Mouse (Mus musculus): ENCODE data around the gene Gmppa. TPM values are rescaled to one million over a fixed set of nuclear protein-coding genes. Genes with fewer than 3 reads are reported as not detected.

The Gmppa gene
- polyA plus RNA-seq, 1 experiment from 2014 or later: 121 TPM

DNA sequence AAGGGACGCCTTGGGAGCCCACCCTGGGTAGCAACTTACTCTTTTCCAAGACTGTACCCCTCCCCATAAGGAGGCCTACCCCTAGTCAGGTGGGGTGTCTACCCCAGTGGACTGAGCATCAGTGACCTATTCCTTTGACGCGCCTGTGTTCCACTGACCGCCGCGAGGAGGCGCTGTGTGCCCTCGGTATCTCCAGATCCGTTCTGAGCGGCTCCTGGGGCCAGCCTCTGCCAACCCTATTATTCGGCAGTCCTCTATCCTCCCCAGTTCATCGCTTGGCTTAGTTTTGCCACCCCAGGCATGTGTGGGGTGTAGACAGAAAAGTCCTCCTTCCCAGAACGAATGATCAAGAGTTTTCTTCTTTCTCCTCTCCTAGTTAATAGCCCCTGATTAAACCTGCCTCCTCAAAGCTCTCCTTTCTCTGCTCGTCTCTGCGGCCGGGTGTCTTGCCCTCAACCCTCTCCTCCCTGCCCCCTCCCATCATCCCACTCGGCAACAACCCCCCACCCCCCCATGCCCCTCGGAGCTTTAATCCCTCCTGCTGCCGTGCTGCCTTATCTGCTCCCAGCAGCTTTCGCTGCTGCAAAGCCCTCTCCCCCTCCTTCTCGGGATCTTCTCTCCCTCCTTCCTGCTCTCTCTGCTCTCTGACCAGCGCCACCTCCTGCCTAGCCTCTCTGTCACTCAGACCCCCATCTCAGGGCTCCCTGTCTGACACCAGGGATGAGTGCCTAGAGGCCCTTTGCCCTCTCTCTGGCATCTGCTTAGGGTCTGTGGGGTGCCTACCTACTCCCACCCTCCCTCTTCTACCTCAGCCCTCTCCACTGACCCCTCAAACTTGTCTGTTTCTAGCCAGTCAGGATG lies 10.3 kb downstream of the Gmppa start:
- H3K9me3 ChIP-seq (ENCODE audit: control insufficient read depth): no peaks in the 10 kb centered on the region
- peak; percentile 93 for TF ChIP-seq CTCF (IDR thresholded peaks at IDR 0.05; ENCODE audit: low read depth)
- peak; percentile 45; the same call in 1 of the 2 replicates for ATAC-seq
- no peak overlapping the region for H3K9ac ChIP-seq (ENCODE audit: low read depth, low read length)
- peaks cover 26% of the 10 kb centered on the region; the same call in 1 of the 2 replicates for H3K36me3 ChIP-seq (ENCODE audit: control insufficient read depth, insufficient read depth)
- WGBS: 1% methylated on average over 22 of the region's 22 CpGs
- H3K27me3 ChIP-seq (replicated peaks; ENCODE audit: control insufficient read depth, insufficient read depth, low read length): peaks cover 51% of the 10 kb centered on the region
- H3K4me2 ChIP-seq (replicated peaks; ENCODE audit: low read depth): peak overlapping the region; percentile 51
- H3K4me3 ChIP-seq (ENCODE audit: low read depth, low read length): no peak overlapping the region
- H3K4me1 ChIP-seq (replicated peaks; ENCODE audit: control insufficient read depth, insufficient read depth, low read length): peaks cover 9% of the 10 kb centered on the region
- H3K27ac ChIP-seq (ENCODE audit: low read depth, low read length): no peak overlapping the region

DNA sequence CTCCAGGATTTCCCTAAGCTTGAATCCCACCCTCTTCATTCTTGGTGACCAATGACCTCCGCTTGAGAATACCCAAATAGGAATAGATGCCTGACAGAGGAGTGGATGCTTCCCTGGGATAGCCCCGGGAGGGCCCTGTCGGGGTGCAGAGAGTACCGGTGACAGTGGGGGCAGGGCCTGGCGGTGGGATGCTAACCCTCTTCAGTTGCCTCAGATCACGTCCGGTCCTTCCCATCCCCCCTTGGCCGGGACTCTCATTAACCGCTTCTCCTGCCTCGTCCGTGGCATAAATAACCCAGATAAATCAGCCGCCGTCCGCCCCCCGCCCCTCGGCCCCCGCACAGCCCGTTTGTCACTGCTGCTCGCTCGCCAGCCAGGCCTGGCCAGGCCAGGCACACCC lies 10.9 kb downstream of the Gmppa start:
- H3K4me3 ChIP-seq (ENCODE audit: low read depth, low read length): no peak overlapping the region

DNA sequence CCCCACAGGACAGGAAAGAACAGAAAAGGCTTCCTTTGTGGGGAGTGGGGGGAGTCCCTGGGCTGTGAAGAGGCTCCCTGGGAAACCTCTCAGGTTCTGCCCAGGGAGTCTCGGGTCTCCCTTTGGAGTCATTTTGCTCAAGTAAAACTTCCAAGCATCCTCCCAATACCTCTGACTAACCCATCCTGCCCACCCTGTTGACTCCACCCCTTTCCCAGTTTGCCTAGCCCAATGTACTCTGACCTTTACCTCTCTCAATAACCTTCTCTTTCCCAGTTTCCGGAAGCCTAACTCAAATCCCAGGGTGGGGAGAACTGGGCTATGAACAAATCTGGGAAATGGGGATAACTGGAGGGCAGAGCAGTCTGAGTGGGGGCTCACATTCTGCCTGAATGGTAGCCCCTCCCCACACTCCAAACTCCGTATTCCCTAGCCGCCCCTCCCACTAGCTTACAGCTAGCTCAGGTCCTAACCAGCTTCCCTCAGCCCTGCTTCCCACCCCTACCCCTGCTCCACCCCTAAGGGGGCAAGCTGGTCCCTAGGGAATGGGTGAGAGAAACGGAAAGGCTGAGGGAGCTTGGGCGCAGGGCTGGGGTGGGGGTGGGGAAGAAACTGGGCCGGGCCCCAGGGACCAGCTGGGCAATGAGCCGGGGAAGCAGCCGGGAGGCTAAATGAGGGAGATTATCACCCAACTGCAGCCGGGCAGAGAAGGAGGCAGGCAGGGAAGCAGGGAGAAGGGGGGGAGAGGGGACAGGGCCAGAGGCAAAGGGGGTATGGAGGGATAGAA lies 11.7 kb downstream of the Gmppa start:
- H3K9me3 ChIP-seq (ENCODE audit: control insufficient read depth): no peaks in the 10 kb centered on the region
- H3K4me2 ChIP-seq (replicated peaks; ENCODE audit: low read depth): peak overlapping the region; percentile 51
- no peak overlapping the region for H3K4me3 ChIP-seq (ENCODE audit: low read depth, low read length)
- no peak for TF ChIP-seq CTCF (IDR thresholded peaks at IDR 0.05; ENCODE audit: low read depth)
- no peak overlapping the region for H3K9ac ChIP-seq (ENCODE audit: low read depth, low read length)
- H3K4me1 ChIP-seq (replicated peaks; ENCODE audit: control insufficient read depth, insufficient read depth, low read length): peaks cover 9% of the 10 kb centered on the region
- H3K36me3 ChIP-seq (ENCODE audit: control insufficient read depth, insufficient read depth): peaks cover 11% of the 10 kb centered on the region; the same call in 1 of the 2 replicates
- no peak for ATAC-seq
- no peak overlapping the region for H3K27ac ChIP-seq (ENCODE audit: low read depth, low read length)
- peaks cover 64% of the 10 kb centered on the region for H3K27me3 ChIP-seq (replicated peaks; ENCODE audit: control insufficient read depth, insufficient read depth, low read length)
- 8% methylated on average over 10 of the region's 10 CpGs for WGBS

More for the DNA sequence above, 10.9 kb downstream of the Gmppa start:
- no peak for ATAC-seq
- Histone ChIP-seq H3K36me3 (ENCODE audit: control insufficient read depth, insufficient read depth) (peaks cover 19% of the 10 kb centered on the region; the same call in 1 of the 2 replicates), H3K27me3 (replicated peaks; ENCODE audit: control insufficient read depth, insufficient read depth, low read length) (peaks cover 57% of the 10 kb centered on the region), H3K9me3 (ENCODE audit: control insufficient read depth) (no peaks in the 10 kb centered on the region), H3K4me2 (replicated peaks; ENCODE audit: low read depth) (no peak overlapping the region), H3K4me1 (replicated peaks; ENCODE audit: control insufficient read depth, insufficient read depth, low read length) (peaks cover 9% of the 10 kb centered on the region), H3K27ac (ENCODE audit: low read depth, low read length) (no peak overlapping the region), H3K9ac (ENCODE audit: low read depth, low read length) (no peak overlapping the region)
- no peak for TF ChIP-seq CTCF (IDR thresholded peaks at IDR 0.05; ENCODE audit: low read depth)
- 7% methylated on average over 20 of the region's 20 CpGs for WGBS

DNA sequence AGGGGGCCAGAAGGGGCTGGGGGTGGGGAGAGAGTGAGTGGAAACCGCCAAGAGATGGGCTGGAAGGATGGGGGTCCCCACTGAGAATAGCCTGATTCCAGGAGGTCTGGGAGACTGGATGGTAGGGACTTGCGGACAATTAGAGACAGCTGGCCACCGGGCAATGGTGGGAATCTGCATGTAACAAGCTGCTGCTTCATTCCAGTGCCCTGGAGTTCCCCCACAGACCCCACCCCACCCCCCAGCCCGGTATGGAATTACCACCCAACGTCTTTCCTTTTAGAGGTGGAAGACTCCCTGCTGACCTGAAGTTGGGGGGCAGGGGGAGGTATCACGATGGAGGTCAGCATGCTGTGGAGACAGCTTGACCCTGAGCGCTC lies 12.3 kb downstream of the Gmppa start:
- Histone ChIP-seq H3K4me3 (ENCODE audit: low read depth, low read length) (no peak overlapping the region), H3K9me3 (ENCODE audit: control insufficient read depth) (no peaks in the 10 kb centered on the region), H3K27ac (ENCODE audit: low read depth, low read length) (no peak overlapping the region), H3K27me3 (replicated peaks; ENCODE audit: control insufficient read depth, insufficient read depth, low read length) (peaks cover 68% of the 10 kb centered on the region), H3K36me3 (ENCODE audit: control insufficient read depth, insufficient read depth) (peaks cover 5% of the 10 kb centered on the region; the same call in 1 of the 2 replicates), H3K4me1 (replicated peaks; ENCODE audit: control insufficient read depth, insufficient read depth, low read length) (peaks cover 9% of the 10 kb centered on the region), H3K9ac (ENCODE audit: low read depth, low read length) (no peak overlapping the region), H3K4me2 (replicated peaks; ENCODE audit: low read depth) (no peak overlapping the region)
- ATAC-seq: no peak
- WGBS: 8% methylated on average over 7 of the region's 7 CpGs
- TF ChIP-seq CTCF (IDR thresholded peaks at IDR 0.05; ENCODE audit: low read depth): no peak

DNA sequence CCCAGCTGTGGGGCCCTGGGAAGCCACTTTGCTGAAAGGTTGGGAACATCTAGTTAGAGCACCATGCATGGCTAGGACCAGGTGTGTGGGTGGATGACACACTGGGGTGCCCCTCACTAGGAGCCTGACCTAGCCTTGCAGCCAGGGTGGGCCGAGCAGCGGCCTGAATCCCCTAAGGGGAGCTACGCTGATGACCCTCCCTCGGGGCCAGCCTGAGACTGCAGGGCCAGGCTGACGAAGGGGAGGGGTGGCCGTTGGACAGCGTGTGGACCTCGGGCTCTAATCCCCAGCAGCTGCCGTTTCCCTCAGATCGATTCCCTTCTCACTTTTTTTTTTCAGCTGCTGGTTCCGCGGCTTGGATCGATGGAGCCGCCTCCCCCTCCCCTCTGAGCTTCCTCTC lies 13.2 kb downstream of the Gmppa start:
- H3K27me3 ChIP-seq (replicated peaks; ENCODE audit: control insufficient read depth, insufficient read depth, low read length): peaks cover 71% of the 10 kb centered on the region
- H3K4me3 ChIP-seq (ENCODE audit: low read depth, low read length): no peak overlapping the region
- no peak for ATAC-seq
- no peaks in the 10 kb centered on the region for H3K9me3 ChIP-seq (ENCODE audit: control insufficient read depth)
- no peak overlapping the region for H3K4me2 ChIP-seq (replicated peaks; ENCODE audit: low read depth)
- H3K9ac ChIP-seq (ENCODE audit: low read depth, low read length): no peak overlapping the region
- H3K36me3 ChIP-seq (ENCODE audit: control insufficient read depth, insufficient read depth): no peaks in the 10 kb centered on the region
- 4% methylated on average over 14 of the region's 14 CpGs for WGBS
- no peak for TF ChIP-seq CTCF (IDR thresholded peaks at IDR 0.05; ENCODE audit: low read depth)
- peaks cover 9% of the 10 kb centered on the region for H3K4me1 ChIP-seq (replicated peaks; ENCODE audit: control insufficient read depth, insufficient read depth, low read length)
- H3K27ac ChIP-seq (ENCODE audit: low read depth, low read length): no peak overlapping the region

All from intestine, postnatal 0 days (tissue).